Mouse (Mus musculus) testis, adult 2 months (tissue): ENCODE measurements at regions not wholly inside any gene's neighbourhood (a gene's known extent, or its start where the extent isn't known, plus 50 kb on each side); places are given as distances from the start of the nearest gene placed in this dataset.

ENCODE experiments used
- H3K27ac ChIP-seq: fragments of 200-500 bp; 2 replicates; pipeline ENCODE4 v1.5.1; 2012; ENCODE audit warnings: low read depth, low read length; ENCODE audit not compliant: control insufficient read depth, insufficient read depth
- H3K27me3 ChIP-seq: fragments of 200-500 bp; 2 replicates; pipeline ENCODE4 v1.6.1; 2012; ENCODE audit warnings: mild to moderate bottlenecking, low read length, moderate library complexity; ENCODE audit not compliant: control insufficient read depth, insufficient read depth
- H3K36me3 ChIP-seq: fragments of 200-500 bp; 2 replicates; pipeline ENCODE4 v1.6.1; 2012; ENCODE audit warnings: mild to moderate bottlenecking, low read length; ENCODE audit not compliant: control insufficient read depth, insufficient read depth
- H3K4me1 ChIP-seq: fragments of 200-500 bp; 2 replicates; pipeline ENCODE4 v1.6.1; 2012; ENCODE audit warnings: low read length; ENCODE audit not compliant: control insufficient read depth, insufficient read depth
- H3K4me3 ChIP-seq: fragments of 200-500 bp; 2 replicates; pipeline ENCODE4 v1.5.1; 2012; ENCODE audit warnings: low read depth, mild to moderate bottlenecking, low read length, moderate library complexity, mixed read lengths; ENCODE audit not compliant: control insufficient read depth
- CTCF ChIP-seq: fragments of 200-500 bp; IDR thresholded peaks from 2 replicates; pipeline ENCODE4 v1.5.1; 2012; ENCODE audit warnings: low read depth, mild to moderate bottlenecking, inconsistent platforms, low read length, moderate library complexity; ENCODE audit not compliant: control insufficient read depth, insufficient read depth, insufficient replicate concordance
- POLR2A ChIP-seq: fragments of 200-500 bp; IDR thresholded peaks from 2 replicates; pipeline ENCODE4 v1.6.1; 2012; ENCODE audit warnings: low read depth, mild to moderate bottlenecking, inconsistent platforms, low read length, moderate library complexity; ENCODE audit not compliant: control insufficient read depth

- Histone ChIP-seq H3K27ac (no peak overlapping the region), H3K36me3 (no peaks in the 10 kb centered on the region), H3K4me3 (no peak overlapping the region), H3K27me3 (no peaks in the 10 kb centered on the region), H3K4me1 (no peaks in the 10 kb centered on the region)
- TF ChIP-seq CTCF (no peak), POLR2A (no peak)
These were observed 334.6 kb downstream of the C1d start for GRCm38 (mm10) chr11:17591780-17592487.

GRCm38 (mm10) chr11:17603726-17604493 lies 346.5 kb downstream of the C1d start:
- Histone ChIP-seq H3K4me3 (no peak overlapping the region), H3K27ac (no peak overlapping the region), H3K4me1 (no peaks in the 10 kb centered on the region), H3K27me3 (no peaks in the 10 kb centered on the region), H3K36me3 (no peaks in the 10 kb centered on the region)
- TF ChIP-seq CTCF (no peak), POLR2A (no peak)

GRCm38 (mm10) chr11:17620462-17621248 lies 333.0 kb downstream of the Etaa1 start:
- Histone ChIP-seq H3K27ac (no peak overlapping the region), H3K4me1 (no peaks in the 10 kb centered on the region), H3K27me3 (no peaks in the 10 kb centered on the region), H3K36me3 (no peaks in the 10 kb centered on the region), H3K4me3 (no peak overlapping the region)
- TF ChIP-seq CTCF = no peak
- TF ChIP-seq POLR2A = no peak

- no peaks in the 10 kb centered on the region for H3K27me3 ChIP-seq
- TF ChIP-seq CTCF (no peak), POLR2A (no peak)
- no peaks in the 10 kb centered on the region for H3K4me1 ChIP-seq
- no peak overlapping the region for H3K4me3 ChIP-seq
- no peak overlapping the region for H3K27ac ChIP-seq
- no peaks in the 10 kb centered on the region for H3K36me3 ChIP-seq
These were observed 324.0 kb downstream of the Etaa1 start for GRCm38 (mm10) chr11:17629541-17630171.

- no peaks in the 10 kb centered on the region for H3K27me3 ChIP-seq
- H3K27ac ChIP-seq = no peak overlapping the region
- H3K36me3 ChIP-seq = no peaks in the 10 kb centered on the region
- no peak for TF ChIP-seq CTCF
- TF ChIP-seq POLR2A = no peak
- H3K4me1 ChIP-seq = no peaks in the 10 kb centered on the region
- H3K4me3 ChIP-seq = no peak overlapping the region
These were observed 323.5 kb downstream of the Etaa1 start for GRCm38 (mm10) chr11:17630172-17630553.

- Histone ChIP-seq H3K36me3 (no peaks in the 10 kb centered on the region), H3K4me1 (no peaks in the 10 kb centered on the region), H3K27ac (no peak overlapping the region), H3K4me3 (no peak overlapping the region), H3K27me3 (no peaks in the 10 kb centered on the region)
- TF ChIP-seq CTCF (no peak), POLR2A (no peak)
These were observed 316.5 kb downstream of the Etaa1 start for GRCm38 (mm10) chr11:17637158-17637557.
